Mouse (Mus musculus) liver, embryonic 16.5 days (tissue): ENCODE results near the gene Tbx3. TPM values are rescaled to one million over a fixed set of nuclear protein-coding genes. Genes with fewer than 3 reads are reported as not detected.

ENCODE experiments used
- ATAC-seq: fragments of 200-750 bp; cut with Nextera tagmentation; 2 replicates; pipeline ENCODE4 v1.8.0; 2017; ENCODE audit warnings: low read depth, mild to moderate bottlenecking, moderate number of reproducible peaks, moderate library complexity
- H3K27ac ChIP-seq: fragments of 300-500 bp; sonication (generic); 2 replicates; pipeline ENCODE4 v1.5.1; 2014; ENCODE audit warnings: mild to moderate bottlenecking, low read length
- H3K27me3 ChIP-seq: fragments of 300-500 bp; sonication (generic); 2 replicates; pipeline ENCODE4 v1.6.1; 2014; ENCODE audit warnings: low read depth, low read length, mixed read lengths; ENCODE audit not compliant: control insufficient read depth, insufficient read depth
- H3K36me3 ChIP-seq: fragments of 300-500 bp; sonication (generic); 2 replicates; pipeline ENCODE4 v1.6.1; 2014; ENCODE audit warnings: mild to moderate bottlenecking; ENCODE audit not compliant: control insufficient read depth, insufficient read depth
- H3K4me1 ChIP-seq: fragments of 300-500 bp; sonication (generic); 2 replicates; pipeline ENCODE4 v1.6.1; 2014; ENCODE audit warnings: low read depth, low read length, mixed read lengths; ENCODE audit not compliant: control insufficient read depth
- H3K4me2 ChIP-seq: fragments of 300-500 bp; sonication (generic); 2 replicates; pipeline ENCODE4 v1.6.1; 2014; ENCODE audit warnings: low read depth, low read length, mixed read lengths
- H3K4me3 ChIP-seq: fragments of 300-500 bp; sonication (generic); 2 replicates; pipeline ENCODE4 v1.5.1; 2014; ENCODE audit warnings: low read depth, mild to moderate bottlenecking, low read length
- H3K9ac ChIP-seq: fragments of 300-500 bp; sonication (generic); 2 replicates; pipeline ENCODE4 v1.6.1; 2014; ENCODE audit warnings: low read depth, low read length
- H3K9me3 ChIP-seq: fragments of 300-500 bp; sonication (generic); replicated peaks from 2 replicates; pipeline ENCODE4 v1.6.1; 2016; ENCODE audit warnings: low read length; ENCODE audit not compliant: control insufficient read depth
- WGBS: fragments of 180-500 bp; shearing (Covaris S2); extraction: QIAGEN DNeasy Blood & Tissue Kit; methylation state at CpG from one replicate; pipeline ENCODE4 v1.1.7; 2014; ENCODE audit not compliant: insufficient replicate concordance; 5-methylcytosine and 5-hydroxymethylcytosine counted together
- polyA plus RNA-seq: library from polyadenylated mRNA; unstranded; fragments of >200 nt; fragmentation: Nextera tagmentation; extraction: Ambion mirVana; gene quantifications from 2 replicates; pipeline ENCODE4 v1.2.1, GENCODE M21; 2015

Tbx3 gene
- polyA plus RNA-seq, 1 experiment from 2014 or later: 2.7 TPM

- H3K4me1 ChIP-seq: no peaks in the 10 kb centered on the region
- H3K36me3 ChIP-seq: no peaks in the 10 kb centered on the region
- H3K9ac ChIP-seq: no peak overlapping the region
- no peak overlapping the region for H3K4me3 ChIP-seq
- H3K4me2 ChIP-seq: no peak overlapping the region
- no peak for ATAC-seq
- no peaks in the 10 kb centered on the region for H3K9me3 ChIP-seq
- 11% methylated on average over 6 of the region's 6 CpGs for WGBS
- peaks cover 69% of the 10 kb centered on the region for H3K27me3 ChIP-seq
- no peak overlapping the region for H3K27ac ChIP-seq
Observed at GRCm38 (mm10) chr5:119657804-119658203, 12.7 kb upstream of the Tbx3 start.

DNA sequence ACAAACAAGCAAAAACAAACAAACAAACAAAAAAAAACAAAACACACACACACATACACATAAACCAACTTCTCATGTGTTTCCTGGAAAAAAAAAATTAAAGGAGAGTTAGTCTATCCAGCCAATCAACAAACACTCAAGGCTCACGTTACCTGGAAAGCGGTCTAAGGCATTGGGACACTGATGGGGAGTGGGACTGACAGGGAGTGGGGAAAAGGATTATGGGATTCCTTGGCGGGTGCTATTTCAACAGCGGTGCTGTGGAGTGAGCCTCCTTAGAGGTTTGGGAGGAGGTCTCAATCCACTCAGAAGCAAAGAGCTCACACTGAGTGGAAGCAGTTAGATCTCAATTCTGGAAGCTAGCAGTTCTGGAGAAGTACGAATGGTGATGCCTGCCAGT is 12.1 kb upstream of the Tbx3 start:
- Histone ChIP-seq H3K9me3 (no peaks in the 10 kb centered on the region), H3K27ac (no peak overlapping the region), H3K9ac (no peak overlapping the region), H3K4me1 (no peaks in the 10 kb centered on the region), H3K27me3 (peaks cover 75% of the 10 kb centered on the region), H3K36me3 (no peaks in the 10 kb centered on the region), H3K4me2 (no peak overlapping the region), H3K4me3 (no peak overlapping the region)
- WGBS: 17% methylated on average over 5 of the region's 5 CpGs
- ATAC-seq: no peak

DNA sequence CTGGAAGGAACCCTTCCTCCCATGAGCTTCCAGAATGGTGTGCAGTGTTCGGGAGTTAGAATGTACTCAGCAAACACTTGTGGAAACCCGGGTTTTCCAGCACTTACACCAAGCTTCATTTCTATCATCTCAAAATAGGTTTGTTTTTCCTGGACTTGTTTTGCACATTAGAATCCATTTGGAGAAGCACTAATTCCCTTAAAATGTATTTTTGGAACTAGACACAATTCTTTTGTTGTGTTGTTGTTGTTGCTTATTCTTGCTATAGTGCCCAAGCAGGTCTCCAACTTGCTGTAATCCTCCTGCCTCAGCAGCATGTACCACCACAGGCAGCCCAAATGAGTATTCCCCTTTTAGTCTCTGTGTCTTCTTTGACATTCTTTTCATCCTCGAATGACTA is 11.4 kb upstream of the Tbx3 start:
- H3K27ac ChIP-seq: no peak overlapping the region
- no peak for ATAC-seq
- H3K36me3 ChIP-seq: no peaks in the 10 kb centered on the region
- H3K9ac ChIP-seq: no peak overlapping the region
- no peak overlapping the region for H3K4me3 ChIP-seq
- peaks cover 82% of the 10 kb centered on the region for H3K27me3 ChIP-seq
- no peaks in the 10 kb centered on the region for H3K9me3 ChIP-seq
- no peak overlapping the region for H3K4me2 ChIP-seq
- no peaks in the 10 kb centered on the region for H3K4me1 ChIP-seq
- 3% methylated on average over 3 of the region's 3 CpGs for WGBS

DNA sequence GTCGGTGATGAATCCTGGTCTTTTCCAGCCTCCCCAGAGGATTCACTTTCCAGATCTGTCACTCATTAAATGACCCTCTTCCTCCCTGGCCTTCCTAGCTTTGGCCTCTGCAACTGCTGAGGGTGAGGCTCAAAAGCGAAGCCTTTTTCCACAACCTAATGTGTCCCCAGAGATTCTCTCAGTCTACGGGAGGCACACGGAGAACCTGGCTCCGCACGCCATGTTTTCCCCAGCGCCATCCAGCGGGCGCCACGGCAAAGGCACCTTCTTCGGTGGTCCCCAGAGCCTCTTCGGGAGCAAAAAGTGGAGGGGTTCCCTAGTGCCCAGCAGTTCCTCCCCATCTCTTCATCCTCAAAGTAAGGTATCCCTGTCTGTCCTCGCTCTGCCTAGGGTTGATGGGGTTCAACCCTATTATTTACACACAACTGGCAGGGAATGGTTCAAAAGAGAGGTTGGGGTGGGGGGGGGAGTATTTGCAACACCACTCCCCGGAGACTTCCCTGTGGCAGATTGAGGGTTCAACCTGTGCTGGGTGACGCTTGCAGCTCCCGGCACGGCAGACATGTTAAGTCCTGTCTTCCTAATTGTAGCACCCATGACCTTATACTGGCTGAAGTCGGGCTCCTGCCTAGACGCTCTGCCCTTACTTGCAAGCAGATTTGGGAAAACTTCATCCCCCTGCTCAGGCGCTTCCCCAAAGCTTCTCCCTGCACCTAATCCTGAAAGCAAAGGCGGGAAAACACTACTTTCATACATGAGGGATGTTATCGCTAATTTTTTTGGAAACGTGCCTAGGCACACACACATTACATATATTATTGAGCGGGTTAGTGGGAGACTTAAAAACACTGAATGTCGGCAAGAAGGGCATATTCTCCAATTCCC is 9.7 kb upstream of the Tbx3 start:
- Histone ChIP-seq H3K4me1 (no peaks in the 10 kb centered on the region), H3K4me2 (0 out of 2 replicates have a peak overlapping the region, but pooled peaks have one; percentile 6), H3K36me3 (no peaks in the 10 kb centered on the region), H3K9me3 (no peaks in the 10 kb centered on the region), H3K4me3 (no peak overlapping the region), H3K9ac (no peak overlapping the region), H3K27me3 (peaks cover 85% of the 10 kb centered on the region), H3K27ac (no peak overlapping the region)
- WGBS: 5% methylated on average over 25 of the region's 25 CpGs
- ATAC-seq: no peak

GRCm38 (mm10) chr5:119661474-119661873 is 9.0 kb upstream of the Tbx3 start:
- WGBS: 5% methylated on average over 11 of the region's 11 CpGs
- 0 out of 2 replicates have a peak overlapping the region, but pooled peaks have one; percentile 6 for H3K4me2 ChIP-seq

DNA sequence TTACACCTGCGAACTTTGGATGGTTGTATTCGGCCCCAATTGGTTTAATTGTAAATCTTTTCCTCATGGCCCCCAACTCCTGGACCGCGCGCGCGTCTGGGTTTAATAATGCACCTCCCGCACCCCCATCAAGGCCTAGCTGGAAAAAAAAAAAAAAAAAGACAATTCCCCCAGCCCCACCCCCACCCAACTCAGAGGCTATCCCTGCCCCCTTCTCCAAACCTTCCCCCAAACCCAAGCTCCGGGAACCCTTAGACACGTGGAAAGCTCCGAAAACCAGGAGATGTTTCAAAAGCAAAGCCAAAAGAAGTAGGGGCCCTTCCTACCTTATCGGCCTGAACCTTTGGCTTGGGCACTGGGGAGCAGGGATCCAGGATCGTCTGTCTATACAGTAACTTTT is 8.1 kb upstream of the Tbx3 start:
- no peak overlapping the region for H3K4me3 ChIP-seq
- peak overlapping the region; percentile 20; the same call in 1 of the 2 replicates for H3K4me2 ChIP-seq
- ATAC-seq: no peak

More at GRCm38 (mm10) chr5:119661474-119661873, 9.0 kb upstream of the Tbx3 start:
- Histone ChIP-seq H3K9ac (no peak overlapping the region), H3K4me3 (no peak overlapping the region), H3K36me3 (no peaks in the 10 kb centered on the region), H3K27me3 (peaks cover 85% of the 10 kb centered on the region), H3K4me1 (no peaks in the 10 kb centered on the region), H3K27ac (no peak overlapping the region), H3K9me3 (no peaks in the 10 kb centered on the region)
- ATAC-seq: no peak

DNA sequence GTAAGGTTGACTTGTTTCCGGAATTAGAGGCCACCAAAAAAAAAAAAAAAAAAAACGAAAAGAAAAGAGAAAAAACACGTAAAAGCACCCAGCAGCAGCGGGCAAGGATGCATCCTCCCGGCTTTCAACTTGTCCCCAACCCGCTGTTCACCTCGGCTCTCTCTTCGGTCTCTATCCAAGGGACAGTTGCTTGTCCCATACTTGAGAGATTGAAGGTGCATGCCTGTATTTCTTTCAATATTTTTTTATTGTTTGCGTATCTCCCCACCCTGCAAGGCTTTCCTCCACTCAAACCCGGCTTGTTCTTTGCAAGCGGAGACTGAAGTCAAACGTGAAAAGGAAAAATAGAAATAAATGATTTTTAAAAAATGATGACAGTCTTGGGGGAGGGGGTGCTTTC is 7.7 kb upstream of the Tbx3 start:
- no peaks in the 10 kb centered on the region for H3K36me3 ChIP-seq
- no peak overlapping the region for H3K27ac ChIP-seq
- peaks cover 85% of the 10 kb centered on the region for H3K27me3 ChIP-seq
- peak overlapping the region; percentile 20; the same call in 1 of the 2 replicates for H3K4me2 ChIP-seq
- H3K4me1 ChIP-seq: no peaks in the 10 kb centered on the region
- 4% methylated on average over 12 of the region's 12 CpGs for WGBS
- no peaks in the 10 kb centered on the region for H3K9me3 ChIP-seq
- H3K4me3 ChIP-seq: no peak overlapping the region
- ATAC-seq: no peak
- no peak overlapping the region for H3K9ac ChIP-seq

More for the DNA sequence above, 8.1 kb upstream of the Tbx3 start:
- H3K4me1 ChIP-seq: no peaks in the 10 kb centered on the region
- 5% methylated on average over 13 of the region's 13 CpGs for WGBS
- H3K36me3 ChIP-seq: no peaks in the 10 kb centered on the region
- H3K27me3 ChIP-seq: peaks cover 85% of the 10 kb centered on the region
- no peak overlapping the region for H3K27ac ChIP-seq
- no peak overlapping the region for H3K9ac ChIP-seq
- no peaks in the 10 kb centered on the region for H3K9me3 ChIP-seq

DNA sequence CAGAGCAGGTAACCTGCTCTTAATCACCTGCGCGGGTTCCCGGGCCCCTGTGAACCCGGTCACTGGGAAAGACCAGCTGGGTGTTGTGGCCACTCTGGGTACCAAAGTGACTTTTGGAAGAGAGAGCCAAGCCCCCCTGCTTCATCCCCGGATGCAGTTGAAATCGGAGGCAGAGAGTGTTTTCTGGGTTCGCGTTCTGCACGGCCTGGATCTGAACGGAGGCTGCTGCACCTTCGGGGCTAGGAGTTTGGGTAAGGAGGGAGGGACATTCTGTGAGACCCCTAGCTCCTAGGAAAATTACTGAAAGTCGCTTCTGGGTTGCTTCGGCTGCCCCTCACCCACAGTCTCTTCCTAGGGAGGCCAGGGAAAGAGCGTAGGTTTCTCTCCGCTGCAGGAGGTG is 7.2 kb upstream of the Tbx3 start:
- Histone ChIP-seq H3K4me3 (no peak overlapping the region), H3K4me1 (no peaks in the 10 kb centered on the region), H3K4me2 (peak overlapping the region; percentile 27), H3K9me3 (no peaks in the 10 kb centered on the region), H3K36me3 (no peaks in the 10 kb centered on the region), H3K27ac (no peak overlapping the region), H3K27me3 (peaks cover 86% of the 10 kb centered on the region), H3K9ac (no peak overlapping the region)
- WGBS: 6% methylated on average over 15 of the region's 15 CpGs
- ATAC-seq: no peak

DNA sequence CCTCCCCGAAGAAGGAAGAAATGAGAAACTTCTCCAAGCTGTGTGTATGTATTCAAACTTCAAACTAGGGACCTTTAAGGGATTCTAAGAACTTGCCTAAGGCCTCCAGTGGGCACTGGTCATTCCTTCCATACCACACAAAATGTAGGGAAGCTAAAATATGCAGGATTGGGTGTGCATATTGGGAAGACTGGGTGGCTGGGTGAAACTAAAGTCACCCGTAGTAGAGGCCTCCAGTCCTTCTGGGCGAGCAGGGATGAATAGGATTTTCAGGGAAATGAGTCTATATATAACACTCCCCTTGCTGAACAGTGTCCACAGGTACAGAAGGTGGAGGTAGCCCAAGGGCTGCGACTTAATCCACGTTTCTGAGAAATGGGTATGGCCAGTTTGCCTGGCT is 6.7 kb upstream of the Tbx3 start:
- 17% methylated on average over 5 of the region's 5 CpGs for WGBS
- ATAC-seq: no peak
- Histone ChIP-seq H3K9me3 (no peaks in the 10 kb centered on the region), H3K4me3 (no peak overlapping the region), H3K36me3 (no peaks in the 10 kb centered on the region), H3K4me1 (no peaks in the 10 kb centered on the region), H3K4me2 (no peak overlapping the region), H3K27me3 (peaks cover 87% of the 10 kb centered on the region), H3K27ac (no peak overlapping the region), H3K9ac (no peak overlapping the region)
